Mouse (Mus musculus) stomach, postnatal 0 days (tissue): ENCODE data around the gene Tigar.

Experiments
- CTCF ChIP-seq: IDR thresholded peaks from 2 replicates; pipeline ENCODE4 v1.5.1; 2016; ENCODE audit warnings: antibody characterized with exemption, low read depth, mild to moderate bottlenecking, moderate library complexity
- EP300 ChIP-seq: optimal IDR thresholded peaks from 2 replicates; pipeline ENCODE3; 2016; ENCODE audit warnings: antibody characterized with exemption

DNA sequence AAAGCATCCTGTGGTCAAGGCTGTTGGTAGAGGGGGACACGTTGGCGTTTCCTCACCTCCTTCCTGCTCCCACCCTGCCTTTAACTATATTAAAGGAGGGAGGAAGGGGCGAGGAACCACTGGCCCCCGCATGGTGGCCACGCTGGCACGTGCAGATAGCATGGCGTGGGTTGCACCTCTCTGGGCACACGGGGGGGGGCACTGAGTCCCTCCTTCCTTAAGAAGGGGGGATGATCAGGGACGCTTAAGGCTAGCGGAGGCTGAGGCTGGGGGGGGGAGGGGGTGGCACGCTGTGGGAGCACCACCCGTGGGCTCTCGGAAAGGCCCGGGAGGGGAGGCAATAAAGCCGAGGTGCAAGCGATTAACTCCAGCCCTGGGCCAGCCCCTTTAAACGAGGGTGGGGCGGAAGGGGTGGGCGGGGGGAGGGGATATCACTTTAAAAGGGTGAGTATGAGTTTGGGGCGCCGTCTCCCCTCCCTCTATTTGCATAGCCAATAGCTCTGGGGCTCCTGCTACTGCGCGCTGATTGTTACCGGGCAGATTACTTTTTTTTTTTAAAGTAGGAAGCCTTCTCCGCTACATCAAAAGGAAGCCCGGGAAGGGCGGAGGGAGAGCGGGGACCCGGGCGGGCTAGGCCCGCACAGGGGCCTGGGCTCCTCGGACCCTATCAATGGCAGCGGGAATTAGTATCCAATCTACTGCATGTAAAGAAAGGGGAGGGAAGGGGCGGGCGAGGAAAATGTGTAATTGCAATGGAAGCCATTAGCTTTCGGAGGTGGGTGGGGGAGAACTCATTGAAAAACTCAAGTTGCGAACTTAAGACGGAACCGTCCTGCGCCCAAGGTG, 43.0 kb upstream of the Tigar start, which contains the start of gene Ccnd2:
- TF ChIP-seq EP300 (no peak), CTCF (no peak)
